Mouse (Mus musculus): Measurements from ENCODE around the gene Rbpj. TPM values are rescaled to one million over a fixed set of nuclear protein-coding genes. Genes with fewer than 3 reads are reported as not detected.

Gene Rbpj
- polyA plus RNA-seq, 1 experiment: 13.4 TPM

DNA sequence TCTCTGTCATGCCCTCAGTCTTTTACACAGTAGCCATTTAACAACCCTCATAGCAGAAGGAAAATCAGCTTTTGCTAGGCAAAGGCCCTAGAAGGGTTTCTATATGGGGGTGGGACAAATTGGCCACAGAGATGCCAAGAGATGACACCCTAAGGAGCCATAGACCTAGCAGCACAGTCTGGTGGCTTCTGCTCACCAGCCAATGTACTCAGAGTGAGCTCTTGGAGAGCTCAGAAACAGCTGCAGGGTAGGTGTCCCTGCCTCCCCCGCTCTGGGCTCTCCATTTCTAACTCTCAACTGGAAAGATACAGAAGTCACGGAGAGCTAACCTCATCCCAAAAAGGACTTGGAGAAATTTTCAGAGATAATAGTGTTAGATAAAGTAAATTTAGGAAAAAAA is 44.0 kb downstream of the Rbpj start:
- WGBS: 97% methylated on average over 2 of the region's 2 CpGs
- no peak overlapping the region for H3K4me3 ChIP-seq (ENCODE audit: insufficient read depth, low read depth, low read length)
- no peaks in the 10 kb centered on the region for H3K27me3 ChIP-seq (replicated peaks; ENCODE audit: control insufficient read depth, insufficient read depth, low read length)
- no peaks in the 10 kb centered on the region for H3K36me3 ChIP-seq (ENCODE audit: control insufficient read depth, insufficient read depth, low read length)
- TF ChIP-seq CTCF (conservative IDR thresholded peaks at IDR 0.05; ENCODE audit: insufficient read depth, insufficient read length, low read depth, low read length) (no peak), POLR2A (IDR thresholded peaks at IDR 0.05; ENCODE audit: low read depth, low read length) (no peak)
- DNase-seq: no peak
- no peaks in the 10 kb centered on the region for H3K4me1 ChIP-seq (ENCODE audit: control insufficient read depth, insufficient read depth, low read length)
- H3K27ac ChIP-seq (ENCODE audit: insufficient read depth, low read depth, low read length): no peak overlapping the region

DNA sequence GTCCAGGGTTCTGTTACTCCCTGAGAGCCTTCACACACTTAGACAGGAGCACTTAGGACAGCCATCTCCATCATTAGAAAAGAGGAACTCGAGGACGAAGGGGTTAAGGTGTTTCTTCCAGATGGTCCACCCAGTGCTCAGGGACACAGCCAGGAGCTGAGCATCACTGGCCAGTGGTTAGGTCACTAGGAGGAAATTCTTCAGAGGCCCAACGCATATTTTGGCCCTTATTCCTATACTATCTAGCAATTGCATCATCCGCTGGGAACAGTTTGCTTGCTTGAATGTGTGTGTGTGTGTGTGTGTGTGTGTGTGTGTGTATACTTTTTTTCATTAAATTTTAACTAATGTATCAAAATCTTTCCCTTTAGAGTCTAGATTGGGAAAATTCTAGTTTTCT is 45.5 kb downstream of the Rbpj start:
- WGBS: 80% methylated on average over 4 of the region's 4 CpGs
- Histone ChIP-seq H3K27me3 (replicated peaks; ENCODE audit: control insufficient read depth, insufficient read depth, low read length) (no peaks in the 10 kb centered on the region), H3K4me3 (ENCODE audit: insufficient read depth, low read depth, low read length) (no peak overlapping the region), H3K36me3 (ENCODE audit: control insufficient read depth, insufficient read depth, low read length) (no peaks in the 10 kb centered on the region), H3K4me1 (ENCODE audit: control insufficient read depth, insufficient read depth, low read length) (no peaks in the 10 kb centered on the region), H3K27ac (ENCODE audit: insufficient read depth, low read depth, low read length) (no peak overlapping the region)
- TF ChIP-seq CTCF (conservative IDR thresholded peaks at IDR 0.05; ENCODE audit: insufficient read depth, insufficient read length, low read depth, low read length): no peak
- no peak for TF ChIP-seq POLR2A (IDR thresholded peaks at IDR 0.05; ENCODE audit: low read depth, low read length)
- no peak for DNase-seq

DNA sequence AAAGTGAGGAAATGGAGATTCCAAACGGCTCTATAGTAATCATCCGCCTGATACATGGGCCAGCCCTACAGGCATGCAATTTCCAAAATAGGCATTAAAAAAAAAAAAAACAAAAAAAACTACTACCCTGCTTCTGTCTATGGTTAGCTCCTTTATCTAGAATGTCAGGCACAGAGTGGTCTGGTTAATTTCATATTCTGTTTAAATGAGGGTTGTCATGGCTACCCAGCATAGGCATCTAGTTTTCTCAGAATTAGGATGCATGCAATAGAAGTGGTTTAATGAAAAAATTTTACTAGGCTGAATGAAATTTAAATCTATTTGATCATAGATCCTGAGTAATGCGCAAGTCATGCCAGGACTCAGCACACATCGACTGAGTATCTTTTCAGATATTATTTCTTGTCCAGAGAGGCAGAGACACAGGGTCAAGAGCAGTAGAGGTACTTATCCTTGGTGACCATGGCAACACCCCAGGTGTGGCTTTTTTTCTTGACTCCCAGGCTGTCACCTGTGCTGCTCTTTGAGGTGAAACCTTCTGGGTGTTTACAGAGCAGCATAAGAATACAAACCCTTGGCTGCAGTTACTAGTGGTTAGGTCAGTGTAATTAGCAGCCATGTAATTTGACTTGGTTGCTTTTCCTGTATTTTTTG is 49.1 kb downstream of the Rbpj start:
- WGBS: 87% methylated on average over 4 of the region's 4 CpGs
- no peak for TF ChIP-seq POLR2A (IDR thresholded peaks at IDR 0.05; ENCODE audit: low read depth, low read length)
- TF ChIP-seq CTCF (conservative IDR thresholded peaks at IDR 0.05; ENCODE audit: insufficient read depth, insufficient read length, low read depth, low read length): no peak

DNA sequence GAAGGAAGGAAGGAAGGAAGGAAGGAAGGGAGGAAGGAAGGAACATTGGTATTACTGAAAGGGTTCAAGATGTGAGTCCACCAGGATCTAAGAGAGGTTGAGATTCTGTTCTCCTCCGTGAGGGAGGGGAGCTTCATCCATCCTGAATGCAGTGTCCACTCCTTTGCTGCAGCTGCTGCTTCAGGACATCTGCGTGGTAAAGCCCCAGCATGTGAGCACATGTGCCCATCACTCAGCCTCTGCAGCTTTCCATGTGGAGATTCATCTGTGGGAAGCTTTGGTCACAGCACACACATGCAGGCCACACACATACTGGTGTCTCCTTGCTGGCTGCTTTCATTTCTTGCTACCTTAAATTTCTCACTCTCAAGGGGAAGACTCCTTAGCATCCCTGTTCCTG is 50.5 kb downstream of the Rbpj start:
- Histone ChIP-seq H3K27me3 (replicated peaks; ENCODE audit: control insufficient read depth, insufficient read depth, low read length) (no peaks in the 10 kb centered on the region), H3K4me1 (ENCODE audit: control insufficient read depth, insufficient read depth, low read length) (no peaks in the 10 kb centered on the region), H3K4me3 (ENCODE audit: insufficient read depth, low read depth, low read length) (no peak overlapping the region), H3K27ac (ENCODE audit: insufficient read depth, low read depth, low read length) (no peak overlapping the region), H3K36me3 (ENCODE audit: control insufficient read depth, insufficient read depth, low read length) (no peaks in the 10 kb centered on the region)
- 98% methylated on average over 2 of the region's 2 CpGs for WGBS
- TF ChIP-seq POLR2A (IDR thresholded peaks at IDR 0.05; ENCODE audit: low read depth, low read length) (no peak), CTCF (conservative IDR thresholded peaks at IDR 0.05; ENCODE audit: insufficient read depth, insufficient read length, low read depth, low read length) (no peak)
- no peak for DNase-seq

More for the DNA sequence above, 49.1 kb downstream of the Rbpj start:
- DNase-seq: no peak
- Histone ChIP-seq H3K27me3 (replicated peaks; ENCODE audit: control insufficient read depth, insufficient read depth, low read length) (no peaks in the 10 kb centered on the region), H3K27ac (ENCODE audit: insufficient read depth, low read depth, low read length) (no peak overlapping the region), H3K4me3 (ENCODE audit: insufficient read depth, low read depth, low read length) (no peak overlapping the region), H3K36me3 (ENCODE audit: control insufficient read depth, insufficient read depth, low read length) (no peaks in the 10 kb centered on the region), H3K4me1 (ENCODE audit: control insufficient read depth, insufficient read depth, low read length) (no peaks in the 10 kb centered on the region)

DNA sequence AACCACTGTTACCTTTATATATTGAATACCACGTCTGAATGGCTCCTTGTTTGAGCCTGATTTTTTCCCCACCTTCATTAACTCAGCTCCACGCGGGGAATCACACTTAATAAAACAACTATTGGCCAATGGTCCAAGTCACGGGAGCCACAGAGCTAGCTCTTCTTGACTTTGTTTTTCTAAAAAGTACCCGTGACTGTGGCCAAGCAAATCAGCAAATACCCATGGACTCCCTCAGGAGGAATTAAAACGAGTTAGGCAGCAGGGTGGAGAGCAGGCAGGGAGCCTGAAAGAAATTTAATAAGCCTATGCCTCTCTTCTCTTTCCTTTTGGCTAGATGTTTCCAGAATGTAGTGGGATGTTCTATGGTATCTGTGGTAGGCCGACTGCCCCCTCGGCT is 51.9 kb downstream of the Rbpj start:
- no peaks in the 10 kb centered on the region for H3K27me3 ChIP-seq (replicated peaks; ENCODE audit: control insufficient read depth, insufficient read depth, low read length)
- H3K27ac ChIP-seq (ENCODE audit: insufficient read depth, low read depth, low read length): no peak overlapping the region
- DNase-seq: no peak
- TF ChIP-seq CTCF (conservative IDR thresholded peaks at IDR 0.05; ENCODE audit: insufficient read depth, insufficient read length, low read depth, low read length) (no peak), POLR2A (IDR thresholded peaks at IDR 0.05; ENCODE audit: low read depth, low read length) (no peak)
- H3K4me3 ChIP-seq (ENCODE audit: insufficient read depth, low read depth, low read length): no peak overlapping the region
- no peaks in the 10 kb centered on the region for H3K4me1 ChIP-seq (ENCODE audit: control insufficient read depth, insufficient read depth, low read length)
- 85% methylated on average over 8 of the region's 8 CpGs for WGBS
- no peaks in the 10 kb centered on the region for H3K36me3 ChIP-seq (ENCODE audit: control insufficient read depth, insufficient read depth, low read length)

DNA sequence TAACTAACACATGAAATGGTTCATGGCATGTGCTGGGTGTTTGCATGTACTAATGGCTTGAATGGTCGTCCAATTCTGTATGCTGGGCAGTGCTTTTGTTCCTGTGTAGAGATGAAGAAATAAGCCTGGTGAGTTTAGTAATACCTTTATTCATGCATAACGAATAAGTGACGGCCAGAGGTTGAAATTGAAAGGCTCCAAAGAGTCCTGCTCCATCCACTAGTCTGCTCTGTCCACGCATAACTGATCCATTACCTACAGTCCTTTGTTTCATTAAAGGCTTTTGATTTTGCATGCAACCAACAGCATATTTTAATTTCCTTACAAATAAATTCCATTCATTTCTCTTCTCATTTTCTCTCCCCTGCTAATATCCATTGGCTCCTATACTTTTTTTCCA is 53.2 kb downstream of the Rbpj start:
- Histone ChIP-seq H3K4me3 (ENCODE audit: insufficient read depth, low read depth, low read length) (no peak overlapping the region), H3K4me1 (ENCODE audit: control insufficient read depth, insufficient read depth, low read length) (no peaks in the 10 kb centered on the region), H3K27ac (ENCODE audit: insufficient read depth, low read depth, low read length) (no peak overlapping the region), H3K27me3 (replicated peaks; ENCODE audit: control insufficient read depth, insufficient read depth, low read length) (no peaks in the 10 kb centered on the region), H3K36me3 (ENCODE audit: control insufficient read depth, insufficient read depth, low read length) (no peaks in the 10 kb centered on the region)
- TF ChIP-seq POLR2A (IDR thresholded peaks at IDR 0.05; ENCODE audit: low read depth, low read length): no peak
- TF ChIP-seq CTCF (conservative IDR thresholded peaks at IDR 0.05; ENCODE audit: insufficient read depth, insufficient read length, low read depth, low read length): no peak
- no peak for DNase-seq
- WGBS: 50% methylated on average over 4 of the region's 4 CpGs

DNA sequence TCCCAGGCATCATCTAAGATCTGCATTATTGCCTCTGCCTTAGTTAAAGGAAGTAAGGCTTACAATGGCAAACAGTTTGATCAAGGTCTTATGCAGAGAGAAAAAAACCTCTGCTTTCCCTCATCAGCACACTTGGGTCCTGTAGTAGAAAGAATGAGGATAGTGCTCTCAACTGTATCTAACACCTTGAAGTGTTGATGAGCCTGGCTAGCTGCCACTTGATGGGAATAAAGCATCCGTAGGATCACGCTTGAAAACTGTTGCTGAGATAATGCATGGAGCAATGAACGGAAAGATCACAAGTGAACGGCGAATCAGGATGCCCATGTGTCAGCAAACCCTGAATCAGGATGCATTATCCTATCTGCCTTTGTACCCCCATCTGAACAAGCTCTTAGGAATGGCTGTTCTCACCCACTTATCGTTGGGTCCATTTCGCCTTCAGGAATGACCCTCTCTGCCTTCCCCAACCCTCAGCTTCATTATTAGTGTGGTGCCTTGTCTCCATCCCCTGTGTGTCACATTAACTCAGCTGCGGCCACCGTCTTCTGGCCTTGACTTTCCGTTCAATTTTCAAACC is 54.1 kb downstream of the Rbpj start:
- no peaks in the 10 kb centered on the region for H3K4me1 ChIP-seq (ENCODE audit: control insufficient read depth, insufficient read depth, low read length)
- H3K27me3 ChIP-seq (replicated peaks; ENCODE audit: control insufficient read depth, insufficient read depth, low read length): no peaks in the 10 kb centered on the region
- no peak overlapping the region for H3K4me3 ChIP-seq (ENCODE audit: insufficient read depth, low read depth, low read length)
- H3K36me3 ChIP-seq (ENCODE audit: control insufficient read depth, insufficient read depth, low read length): no peaks in the 10 kb centered on the region
- DNase-seq: no peak
- H3K27ac ChIP-seq (ENCODE audit: insufficient read depth, low read depth, low read length): no peak overlapping the region
- WGBS: 95% methylated on average over 10 of the region's 10 CpGs
- TF ChIP-seq POLR2A (IDR thresholded peaks at IDR 0.05; ENCODE audit: low read depth, low read length): no peak
- TF ChIP-seq CTCF (conservative IDR thresholded peaks at IDR 0.05; ENCODE audit: insufficient read depth, insufficient read length, low read depth, low read length): no peak

Data from kidney, adult 2 months (tissue).